Mouse (Mus musculus) left cerebral cortex, postnatal 10 days (tissue): ENCODE measurements around the gene Meis3. TPM values are rescaled to one million over a fixed set of nuclear protein-coding genes. Genes with fewer than 3 reads are reported as not detected.

Experiments
- DNase-seq, 2 experiments: peaks; one replicate each; pipeline ENCODE4 v3.0.0; 2021 to 2022; ENCODE audit warnings: low spot score in 2 of 2, mixed read lengths in 1 of 2; ENCODE audit errors: extremely low spot score in 1 of 2
- intact Hi-C: fragments of 180-260 bp; cut with DNase I; formaldehyde crosslinking; loops from one replicate; pipeline ENCODE4 v1.15.1; 2025
- total RNA-seq, 2 experiments: library from RNA; stranded (reverse); gene quantifications; 2 replicates each; pipeline ENCODE4 v1.2.3; 2021

Meis3 gene
- total RNA-seq, 2 experiments from 2014 or later = 42.4 to 46.4 TPM

DNA sequence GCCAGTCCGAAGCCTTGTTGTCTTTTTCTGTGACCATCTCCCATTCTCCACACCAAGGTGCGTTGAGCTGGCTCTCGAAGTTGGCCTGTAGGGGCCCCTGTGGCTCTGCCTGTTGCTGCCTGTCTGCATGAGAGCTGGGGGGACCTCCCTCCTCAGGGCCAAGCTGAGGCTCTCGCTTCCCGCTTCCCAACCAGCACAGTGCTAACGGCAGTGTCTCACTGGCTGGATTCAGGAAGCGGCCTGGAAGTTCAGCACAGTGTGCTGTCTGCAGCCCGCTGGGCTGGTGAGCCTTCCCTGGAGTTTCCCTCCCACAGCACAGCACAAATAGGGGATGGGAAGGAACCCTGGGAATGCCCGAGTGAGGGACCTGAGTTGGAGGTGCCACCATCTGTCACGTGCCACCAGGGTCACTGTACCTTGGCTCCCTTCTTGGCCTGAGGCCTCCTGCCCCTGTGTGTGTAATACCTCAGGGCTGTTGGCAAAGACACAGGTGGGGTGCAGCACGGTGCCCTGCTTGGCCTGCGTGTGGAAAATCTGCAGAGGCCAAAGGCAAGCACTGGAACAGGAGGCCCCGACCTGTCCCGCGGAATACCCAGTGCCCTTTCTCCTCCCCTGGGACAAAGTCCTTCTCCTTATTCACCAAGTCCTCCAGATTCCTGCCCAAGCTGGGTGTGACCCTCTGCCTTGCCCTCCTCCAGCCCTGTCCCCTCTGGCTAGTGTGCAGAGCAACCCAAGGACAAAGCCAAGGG, 28.0 kb downstream of the Meis3 start:
- intact Hi-C loops = no loop called here
- no peak for DNase-seq

DNA sequence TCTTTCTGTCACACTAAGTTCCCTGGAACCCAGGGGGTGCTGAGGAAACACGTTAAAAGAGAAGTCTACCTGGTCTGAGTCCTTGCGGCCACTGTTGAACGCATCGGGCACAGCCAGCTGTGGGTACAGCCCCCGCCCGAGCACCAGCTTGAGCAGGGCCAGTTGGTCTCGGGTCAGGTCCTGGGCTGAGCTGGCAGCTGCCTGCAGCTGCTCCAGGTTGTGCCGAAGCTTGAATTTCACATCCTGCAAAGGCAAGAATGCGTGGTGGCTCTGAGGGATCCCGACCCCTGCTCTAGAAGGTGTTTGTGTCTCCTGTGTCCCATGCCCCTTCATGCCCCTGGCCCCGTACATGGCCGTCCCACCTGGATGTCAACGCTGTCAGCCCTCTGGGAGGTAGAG, 28.6 kb downstream of the Meis3 start:
- no peak for DNase-seq
- intact Hi-C loops = no loop called here

DNA sequence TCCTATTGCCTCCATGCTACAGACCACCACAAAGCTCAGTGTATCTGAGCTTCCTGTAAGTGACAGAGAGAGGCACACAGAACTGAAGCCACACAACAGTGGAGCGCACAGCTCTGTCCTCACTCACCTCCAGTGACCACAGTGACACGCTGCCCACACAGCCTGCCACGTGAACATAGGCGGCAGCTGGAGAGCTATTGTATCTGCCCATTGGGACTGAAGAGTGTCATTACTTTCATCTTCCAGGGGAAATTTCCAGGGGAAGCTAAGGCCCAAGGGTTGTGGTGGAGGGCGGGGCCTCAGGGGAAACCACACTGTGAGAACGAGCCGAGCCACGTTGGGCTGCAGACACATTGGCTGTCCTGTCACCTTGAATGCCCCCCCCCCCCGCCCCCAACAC, 29.9 kb downstream of the Meis3 start:
- intact Hi-C loops = no loop called here
- no peak for DNase-seq

DNA sequence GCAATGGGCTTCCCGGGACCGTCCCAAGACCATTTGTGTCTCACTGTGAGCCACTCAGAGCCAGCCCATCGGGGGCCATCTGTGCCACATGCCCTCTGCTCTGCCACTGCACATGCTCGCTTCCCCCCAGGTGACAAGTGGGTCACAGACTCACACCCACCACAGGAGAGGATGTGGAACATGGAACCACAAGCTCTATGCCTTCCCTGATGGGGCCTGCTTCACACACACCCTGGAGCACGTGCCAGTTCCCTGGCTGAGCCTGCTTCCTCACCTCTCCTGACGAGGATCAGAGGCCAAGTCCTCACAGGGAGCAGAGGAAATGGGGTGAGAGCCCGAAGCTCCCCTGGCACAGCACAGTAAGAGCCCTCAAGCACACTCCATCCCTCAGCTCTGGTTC, 32.2 kb downstream of the Meis3 start:
- DNase-seq = no peak
- intact Hi-C loops = no loop called here

DNA sequence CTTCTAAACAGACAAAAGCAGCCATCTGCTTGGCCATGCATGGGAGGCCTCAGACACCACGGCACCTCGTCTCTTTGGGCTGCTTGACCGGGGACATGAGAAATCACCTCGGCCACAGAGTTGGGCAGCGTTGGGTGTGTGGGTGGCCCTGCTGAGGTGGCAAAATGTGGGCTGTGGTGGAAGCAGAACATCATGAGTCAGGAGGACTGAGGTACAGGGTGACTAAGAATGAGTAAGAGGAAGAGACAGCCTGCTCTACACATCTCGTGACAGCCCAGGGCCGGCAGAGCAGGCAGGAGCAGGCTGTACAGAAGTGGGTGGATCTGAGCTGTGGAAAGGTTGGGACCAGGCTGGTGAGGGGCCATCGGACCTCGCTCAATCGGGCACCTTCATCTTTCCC, 32.6 kb downstream of the Meis3 start:
- no peak for DNase-seq
- intact Hi-C loops = no loop called here

DNA sequence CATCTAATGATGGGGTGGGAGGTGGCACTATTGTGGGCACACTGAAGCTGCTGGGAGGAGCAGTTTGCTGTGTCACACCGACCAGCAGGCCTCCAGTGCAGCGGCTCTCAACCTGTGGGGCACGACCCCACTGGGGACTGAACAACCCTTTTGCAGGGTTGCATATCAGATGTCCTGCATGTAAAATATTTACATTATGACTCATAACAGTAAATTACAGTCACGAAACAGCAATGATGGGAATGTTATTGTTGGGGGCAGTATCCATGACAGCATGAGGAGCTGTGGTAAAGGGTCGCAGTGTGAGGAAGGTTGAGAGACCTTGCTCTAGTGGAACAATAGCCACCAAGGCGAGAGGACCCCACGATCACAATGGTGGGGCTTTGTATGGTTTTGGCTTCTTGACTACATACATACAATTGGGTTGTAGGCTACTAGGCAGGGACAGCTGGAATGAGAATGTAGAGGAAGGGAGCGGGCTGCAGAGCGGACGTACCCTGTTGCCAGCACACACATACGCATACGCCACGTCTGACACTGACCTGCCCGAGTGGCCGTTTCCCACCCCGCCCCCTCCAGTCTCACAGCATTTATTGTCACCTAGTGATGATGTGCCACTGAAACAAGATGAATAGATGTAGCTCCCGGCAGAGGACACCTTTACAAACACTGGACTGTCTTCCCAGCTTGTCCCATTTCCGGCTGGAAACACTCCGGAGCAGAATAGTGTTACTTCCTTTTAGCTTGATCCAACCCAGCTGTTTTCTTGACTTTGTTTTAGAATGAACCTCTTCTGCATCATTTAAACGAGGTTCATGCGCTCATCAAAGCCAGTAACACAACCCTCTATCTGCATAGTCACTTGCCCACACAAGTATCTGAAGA, 34.1 kb downstream of the Meis3 start:
- no peak for DNase-seq
- intact Hi-C loops = no loop called here

- peak in 1 of 2 experiments; percentile 40 for DNase-seq
- intact Hi-C loops = no loop called here
These were observed 36.0 kb downstream of the Meis3 start for GRCm38 (mm10) chr7:16210862-16211365.

GRCm38 (mm10) chr7:16213196-16213595, 38.3 kb downstream of the Meis3 start:
- intact Hi-C loops = no loop called here

GRCm38 (mm10) chr7:16213986-16214385, 39.1 kb downstream of the Meis3 start:
- intact Hi-C loops = no loop called here
- DNase-seq = no peak

More at GRCm38 (mm10) chr7:16213196-16213595, 38.3 kb downstream of the Meis3 start:
- no peak for DNase-seq

DNA sequence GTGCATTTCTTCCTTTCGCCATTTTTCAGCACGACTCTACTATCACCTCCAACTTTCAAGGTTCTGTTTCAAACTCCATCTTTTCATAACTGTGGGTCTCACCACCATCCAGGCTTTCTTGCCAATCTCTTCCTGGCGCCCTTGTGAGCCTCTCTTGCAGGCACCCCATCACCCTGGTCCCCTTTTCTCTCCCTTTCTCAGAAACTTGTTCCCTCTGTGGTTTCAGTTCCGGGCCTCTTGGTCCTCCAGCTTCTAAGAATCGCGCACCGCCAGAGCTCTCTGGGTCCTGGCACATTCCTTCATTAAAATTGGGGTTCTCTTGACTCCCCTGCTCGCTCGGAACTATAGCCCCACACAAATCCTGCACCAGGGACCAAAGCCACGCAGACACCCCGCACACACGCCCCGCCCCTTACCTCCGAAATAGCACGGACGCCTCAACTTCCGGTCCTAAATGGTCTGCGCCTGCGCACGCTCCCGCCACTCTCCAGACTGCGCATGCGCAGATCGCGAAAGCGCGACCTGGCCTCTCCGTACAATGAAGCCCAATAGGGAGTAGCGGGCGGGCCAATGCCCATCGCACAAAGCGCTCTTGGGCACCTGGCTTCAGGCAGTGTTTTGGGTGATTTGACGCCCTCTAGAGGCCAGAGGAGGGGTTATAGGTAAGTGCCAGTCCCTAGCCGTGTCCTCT, 46.8 kb downstream of the Meis3 start, which contains the start of gene Dhx34:
TSS of gene Dhx34 (minus strand) at position 456 of the 691 bp plus-strand sequence.
- DNase-seq = peak; percentile 91 to 96
- intact Hi-C loops = no loop called here

GRCm38 (mm10) chr7:16229869-16230268, 55.0 kb downstream of the Meis3 start:
- intact Hi-C loops = no loop called here
- DNase-seq = no peak

Other genes with a start within 250 kb of the Meis3 start
- 100 to 1,000 TPM; 104 TPM for gene Nop53, start 229.0 kb upstream of the Meis3 start, total RNA-seq
- gene Ehd2, start 207.5 kb upstream of the Meis3 start, total RNA-seq = 1 to 10 TPM; 7.1 to 7.5 TPM
- gene Bicra, start 127.2 kb upstream of the Meis3 start, total RNA-seq = 10 to 100 TPM; 13.4 to 14.1 TPM
- under 1 TPM; 0.26 to 0.58 TPM for gene Zfp541, start 113.3 kb upstream of the Meis3 start, total RNA-seq
- gene Napa, start 76.6 kb upstream of the Meis3 start, total RNA-seq = 100 to 1,000 TPM; 181 TPM
- 10 to 100 TPM; 47.3 to 47.7 TPM for gene Kptn, start 55.2 kb upstream of the Meis3 start, total RNA-seq
- 100 to 1,000 TPM; 285 to 298 TPM for gene Slc8a2, start 45.3 kb upstream of the Meis3 start, total RNA-seq
- 10 to 100 TPM; 10.3 to 10.5 TPM for gene Dhx34, start 46.9 kb downstream of the Meis3 start, total RNA-seq
- gene C5ar2, start 69.1 kb downstream of the Meis3 start, total RNA-seq = under 1 TPM; 0.53 to 0.79 TPM
- under 1 TPM; 0.71 to 0.83 TPM for gene C5ar1, start 84.5 kb downstream of the Meis3 start, total RNA-seq
- 10 to 100 TPM; 33.0 to 35.6 TPM for gene Inafm1, start 98.5 kb downstream of the Meis3 start, total RNA-seq
- 10 to 100 TPM; 85.5 to 89.0 TPM for gene Ccdc9, start 111.7 kb downstream of the Meis3 start, total RNA-seq
- 10 to 100 TPM; 30.1 to 34.6 TPM for gene Bbc3, start 133.3 kb downstream of the Meis3 start, total RNA-seq
- 100 to 1,000 TPM; 114 to 118 TPM for gene Sae1, start 212.7 kb downstream of the Meis3 start, total RNA-seq
- gene Zc3h4, start 225.8 kb downstream of the Meis3 start, total RNA-seq = 10 to 100 TPM; 54.3 to 57.2 TPM